ENCODE assay signal across 8 mouse cellular contexts in genomic region chr5:24100810-24101311, GRCm38 (mm10). TPM values are rescaled to one million over a fixed set of nuclear protein-coding genes. Genes with fewer than 3 reads are reported as not detected.
DNase-seq lines count a peak whose midpoint lies in the region; ATAC-seq lines count a peak whose summit lies in the region.

No protein-coding gene starts in this region.

- peak; percentile 82 for ATAC-seq in hindbrain, embryonic 15.5 days (ENCODE audit: low FRiP score, low read depth)

- H3K27ac ChIP-seq in hindbrain, embryonic 15.5 days (replicated peaks), result peak overlapping the region; percentile 96

- 0 out of 2 replicates have a peak, but pooled peaks cover under 1% of the 10 kb centered on the region for H3K27me3 ChIP-seq in hindbrain, embryonic 15.5 days

- peak overlapping the region; percentile 96 for H3K9ac ChIP-seq in hindbrain, embryonic 15.5 days

- 2% methylated on average over 22 of the region's 46 CpGs for WGBS in hindbrain, embryonic 15.5 days

- no peaks in the 10 kb centered on the region for H3K36me3 ChIP-seq in hindbrain, embryonic 15.5 days

- peak overlapping the region; percentile 77 for H3K4me2 ChIP-seq in hindbrain, embryonic 15.5 days

- peak; percentile 46 for DNase-seq in R1 (ENCODE audit: low read depth, low spot score)
- DNase-seq in cerebellum, postnatal 10 days, result peak; percentile 81 to 84
- peak; percentile 28 to 45 for DNase-seq in frontal cortex, postnatal 25 days (ENCODE audit: low spot score in 2 of 2)
- DNase-seq in left cerebral cortex, adult 18-20 months (ENCODE audit: low spot score in 2 of 2), result peak; percentile 50 to 53
- DNase-seq in lung, postnatal 36 days, result peak; percentile 58
- peak; percentile 78 for DNase-seq in retina, postnatal 1 day
- DNase-seq in thymus, postnatal 4 days, result peak; percentile 73

- peak overlapping the region; percentile 89 for H3K4me3 ChIP-seq in hindbrain, embryonic 15.5 days

- peaks cover 37% of the 10 kb centered on the region for H3K4me1 ChIP-seq in hindbrain, embryonic 15.5 days (replicated peaks)

- no peaks in the 10 kb centered on the region for H3K9me3 ChIP-seq in hindbrain, embryonic 15.5 days

RNA-seq across cellular contexts. Expression of gene Klhl7, which starts 0.5 kb away (rescaled TPM):
- 129 and 133 TPM in 2 replicates for polyA plus RNA-seq in hindbrain, embryonic 15.5 days (2015; fragmentation: Nextera tagmentation; extraction: Ambion mirVana)
- total RNA-seq in left cerebral cortex, adult 18-20 months (2021), result 10 to 100 TPM; 90.7 to 93.2 TPM

Comparison
In these comparisons a context has a peak if more than half of its experiments do, and no peak if none do; other contexts are left out.
1. Peak in every context shown above with its lines: DNase-seq, ATAC-seq, H3K4me3 ChIP-seq and H3K27ac ChIP-seq.